Mouse (Mus musculus): ENCODE data around the gene Chn1. TPM values are rescaled to one million over a fixed set of nuclear protein-coding genes. Genes with fewer than 3 reads are reported as not detected.

Gene Chn1
- polyA plus RNA-seq, 1 experiment from 2014 or later: not detected

- Histone ChIP-seq H3K79me2 (ENCODE audit: inconsistent target) (no peaks in the 10 kb centered on the region), H3K36me3 (ENCODE audit: inconsistent target) (no peaks in the 10 kb centered on the region), H3K27ac (no peak overlapping the region), H3K4me3 (ENCODE audit: inconsistent target) (no peak overlapping the region)
- 93% methylated on average over 7 of the region's 7 CpGs for WGBS (ENCODE audit: missing documents)
Observed at GRCm38 (mm10) chr2:73631816-73632215, 143.3 kb downstream of the Chn1 start.

GRCm38 (mm10) chr2:73618486-73619052 lies 156.6 kb downstream of the Chn1 start:
- H3K4me3 ChIP-seq (ENCODE audit: inconsistent target): no peak overlapping the region
- H3K36me3 ChIP-seq (ENCODE audit: inconsistent target): no peaks in the 10 kb centered on the region
- H3K79me2 ChIP-seq (ENCODE audit: inconsistent target): no peaks in the 10 kb centered on the region
- 91% methylated on average over 2 of the region's 4 CpGs for WGBS (ENCODE audit: missing documents)
- no peak overlapping the region for H3K27ac ChIP-seq

DNA sequence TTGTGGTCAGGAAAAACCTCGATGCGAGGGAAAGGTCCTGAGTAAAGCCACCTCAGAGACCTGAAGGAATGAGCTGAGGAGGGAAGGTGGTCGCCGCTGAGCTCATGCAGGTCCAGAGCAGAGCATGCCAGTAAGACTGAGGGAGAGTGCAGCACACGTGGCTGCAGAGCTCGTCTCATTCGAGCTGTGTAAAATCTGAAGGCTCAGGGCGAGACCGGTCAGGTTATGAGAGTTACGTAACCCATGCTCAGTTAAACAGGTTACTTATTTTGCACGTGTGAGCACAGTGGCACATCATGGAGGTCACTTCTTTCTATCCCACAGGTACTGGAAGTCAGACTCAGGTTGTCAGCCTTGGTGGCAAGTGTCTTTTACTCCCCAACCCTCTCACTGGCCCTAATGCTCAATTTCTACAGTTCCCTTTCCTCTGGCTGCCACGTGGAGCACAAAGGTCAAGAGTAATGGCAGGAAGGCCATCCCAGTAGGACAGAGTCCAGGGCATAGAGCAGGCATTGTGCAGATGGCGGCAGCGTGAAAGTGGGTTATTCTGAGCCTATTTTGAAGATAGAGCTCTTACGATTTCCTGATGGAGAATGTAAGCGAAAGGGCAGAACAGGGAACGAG lies 158.6 kb downstream of the Chn1 start:
- Histone ChIP-seq H3K79me2 (ENCODE audit: inconsistent target) (no peaks in the 10 kb centered on the region), H3K36me3 (ENCODE audit: inconsistent target) (no peaks in the 10 kb centered on the region), H3K4me3 (ENCODE audit: inconsistent target) (no peak overlapping the region), H3K27ac (no peak overlapping the region)
- 85% methylated on average over 17 of the region's 17 CpGs for whole genome bisulfite sequencing (ENCODE audit: missing documents)

- no peak overlapping the region for H3K4me3 ChIP-seq (ENCODE audit: inconsistent target)
- WGBS (ENCODE audit: missing documents): 90% methylated on average over 5 of the region's 5 CpGs
- H3K27ac ChIP-seq: no peak overlapping the region
- H3K36me3 ChIP-seq (ENCODE audit: inconsistent target): no peaks in the 10 kb centered on the region
- H3K79me2 ChIP-seq (ENCODE audit: inconsistent target): no peaks in the 10 kb centered on the region
Observed at GRCm38 (mm10) chr2:73615456-73615855, 159.7 kb downstream of the Chn1 start.

GRCm38 (mm10) chr2:73614303-73614702 lies 160.8 kb downstream of the Chn1 start:
- Histone ChIP-seq H3K36me3 (ENCODE audit: inconsistent target) (no peaks in the 10 kb centered on the region), H3K79me2 (ENCODE audit: inconsistent target) (no peaks in the 10 kb centered on the region), H3K27ac (no peak overlapping the region), H3K4me3 (ENCODE audit: inconsistent target) (no peak overlapping the region)
- 91% methylated on average over 8 of the region's 8 CpGs for WGBS (ENCODE audit: missing documents)

GRCm38 (mm10) chr2:73612941-73613340 lies 162.2 kb downstream of the Chn1 start:
- WGBS (ENCODE audit: missing documents): 97% methylated on average over 7 of the region's 7 CpGs
- H3K79me2 ChIP-seq (ENCODE audit: inconsistent target): no peaks in the 10 kb centered on the region
- H3K27ac ChIP-seq: no peak overlapping the region
- no peak overlapping the region for H3K4me3 ChIP-seq (ENCODE audit: inconsistent target)
- H3K36me3 ChIP-seq (ENCODE audit: inconsistent target): no peaks in the 10 kb centered on the region

DNA sequence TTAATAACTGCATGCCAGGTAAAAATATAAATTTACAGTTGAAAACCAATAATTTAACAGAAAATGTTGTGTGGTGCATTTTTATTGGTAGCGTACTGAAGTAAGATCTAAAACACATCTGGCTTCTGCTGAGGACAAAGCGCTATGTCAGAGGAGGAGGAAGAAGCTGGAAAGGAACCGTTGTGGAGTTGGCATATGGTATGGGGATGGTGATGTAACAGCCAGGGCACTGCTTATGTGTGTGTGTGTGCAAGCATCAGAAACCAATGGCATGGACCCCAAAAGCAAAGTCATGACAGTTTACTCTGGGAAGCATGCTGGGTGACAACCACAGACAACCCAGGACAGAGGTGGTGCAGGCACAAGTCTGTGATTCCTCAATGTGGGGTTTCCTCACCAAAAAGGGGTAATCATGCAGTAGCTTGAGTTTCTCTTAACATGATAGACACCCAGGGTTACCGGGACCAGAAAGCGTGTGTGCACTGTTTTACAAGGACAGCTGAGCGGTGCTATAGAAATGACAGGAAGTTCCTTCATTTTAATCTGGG lies 162.7 kb downstream of the Chn1 start:
- WGBS (ENCODE audit: missing documents): 67% methylated on average over 5 of the region's 6 CpGs
- Histone ChIP-seq H3K79me2 (ENCODE audit: inconsistent target) (no peaks in the 10 kb centered on the region), H3K36me3 (ENCODE audit: inconsistent target) (no peaks in the 10 kb centered on the region), H3K4me3 (ENCODE audit: inconsistent target) (no peak overlapping the region), H3K27ac (no peak overlapping the region)

DNA sequence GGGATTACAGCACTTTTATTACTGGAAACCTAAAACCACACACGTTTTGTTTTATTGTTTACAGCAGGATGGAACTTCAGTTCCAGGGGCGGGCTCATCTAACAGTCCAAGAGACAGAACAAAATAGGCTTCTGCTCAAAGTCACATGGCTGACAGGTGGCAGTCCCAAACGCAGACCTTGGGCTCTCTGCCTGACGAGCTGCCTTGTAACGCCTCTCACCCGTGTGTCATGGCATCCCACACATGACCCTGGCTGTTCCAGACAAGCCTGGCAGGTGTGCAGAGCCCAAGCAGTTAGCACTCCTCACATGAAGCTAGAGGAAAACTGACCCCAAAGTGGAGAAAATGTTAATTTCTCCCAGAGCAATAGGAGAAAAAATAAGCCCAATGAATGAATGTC lies 163.3 kb downstream of the Chn1 start:
- Histone ChIP-seq H3K27ac (no peak overlapping the region), H3K4me3 (ENCODE audit: inconsistent target) (no peak overlapping the region), H3K79me2 (ENCODE audit: inconsistent target) (no peaks in the 10 kb centered on the region), H3K36me3 (ENCODE audit: inconsistent target) (no peaks in the 10 kb centered on the region)
- 75% methylated on average over 6 of the region's 6 CpGs for WGBS (ENCODE audit: missing documents)

DNA sequence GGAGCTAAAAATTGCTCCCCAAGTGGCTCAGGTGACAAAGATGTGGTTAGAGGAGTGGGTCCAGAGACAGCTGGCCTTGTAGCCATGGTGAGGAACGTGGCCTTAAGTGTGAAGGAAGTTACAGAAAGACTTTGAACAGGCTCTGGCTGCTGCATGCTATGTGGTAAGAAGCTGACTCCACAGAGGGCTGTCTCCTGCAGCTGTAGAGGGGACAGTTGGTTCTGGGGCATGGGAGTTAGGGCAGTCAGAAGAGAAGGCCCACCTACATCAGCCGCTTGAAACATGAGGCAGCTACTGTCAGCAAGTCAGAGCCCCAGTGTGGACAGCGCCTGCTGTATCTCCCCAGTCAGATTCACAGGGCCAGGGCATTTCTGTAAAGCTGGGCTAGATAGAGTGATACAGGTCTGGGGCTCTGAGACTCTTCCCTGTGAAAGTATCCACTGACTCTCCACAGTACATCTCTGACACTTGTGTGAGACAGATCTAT lies 165.4 kb downstream of the Chn1 start:
- Histone ChIP-seq H3K4me3 (ENCODE audit: inconsistent target) (no peak overlapping the region), H3K36me3 (ENCODE audit: inconsistent target) (no peaks in the 10 kb centered on the region), H3K79me2 (ENCODE audit: inconsistent target) (no peaks in the 10 kb centered on the region), H3K27ac (no peak overlapping the region)
- 82% methylated on average over 3 of the region's 3 CpGs for WGBS (ENCODE audit: missing documents)

GRCm38 (mm10) chr2:73609067-73609723 lies 166.0 kb downstream of the Chn1 start:
- H3K4me3 ChIP-seq (ENCODE audit: inconsistent target): no peak overlapping the region
- H3K79me2 ChIP-seq (ENCODE audit: inconsistent target): no peaks in the 10 kb centered on the region
- H3K36me3 ChIP-seq (ENCODE audit: inconsistent target): no peaks in the 10 kb centered on the region
- WGBS (ENCODE audit: missing documents): 79% methylated on average over 5 of the region's 5 CpGs
- H3K27ac ChIP-seq: no peak overlapping the region

DNA sequence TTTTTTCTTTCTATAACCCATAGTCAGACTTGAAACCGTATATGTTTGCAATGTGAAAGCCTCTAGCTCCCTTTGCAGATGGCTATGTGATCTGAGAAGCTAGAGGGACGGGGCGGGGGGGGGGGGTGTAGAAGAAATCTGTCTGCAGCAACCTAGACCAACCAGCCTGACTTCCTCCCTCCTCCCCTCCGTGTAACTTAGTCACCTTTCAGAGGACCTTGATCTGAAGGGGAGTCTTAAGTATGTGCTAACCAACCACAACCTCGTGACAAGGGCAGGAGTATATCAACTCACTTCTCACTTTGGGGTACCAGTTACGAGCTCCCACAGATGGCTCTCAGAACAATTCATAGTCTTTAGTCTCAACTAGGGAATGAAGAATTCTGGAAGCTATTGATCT lies 166.8 kb downstream of the Chn1 start:
- Histone ChIP-seq H3K4me3 (ENCODE audit: inconsistent target) (no peak overlapping the region), H3K79me2 (ENCODE audit: inconsistent target) (no peaks in the 10 kb centered on the region), H3K27ac (no peak overlapping the region), H3K36me3 (ENCODE audit: inconsistent target) (no peaks in the 10 kb centered on the region)
- 63% methylated on average over 6 of the region's 6 CpGs for WGBS (ENCODE audit: missing documents)

GRCm38 (mm10) chr2:73607609-73608008 lies 167.5 kb downstream of the Chn1 start:
- no peak overlapping the region for H3K4me3 ChIP-seq (ENCODE audit: inconsistent target)
- 32% methylated on average over 4 of the region's 4 CpGs for WGBS (ENCODE audit: missing documents)
- H3K27ac ChIP-seq: no peak overlapping the region
- no peaks in the 10 kb centered on the region for H3K36me3 ChIP-seq (ENCODE audit: inconsistent target)
- H3K79me2 ChIP-seq (ENCODE audit: inconsistent target): no peaks in the 10 kb centered on the region

GRCm38 (mm10) chr2:73607146-73607545 lies 168.0 kb downstream of the Chn1 start:
- H3K27ac ChIP-seq: no peak overlapping the region
- 60% methylated on average over 2 of the region's 2 CpGs for WGBS (ENCODE audit: missing documents)
- H3K79me2 ChIP-seq (ENCODE audit: inconsistent target): no peaks in the 10 kb centered on the region
- H3K36me3 ChIP-seq (ENCODE audit: inconsistent target): no peaks in the 10 kb centered on the region
- H3K4me3 ChIP-seq (ENCODE audit: inconsistent target): no peak overlapping the region

DNA sequence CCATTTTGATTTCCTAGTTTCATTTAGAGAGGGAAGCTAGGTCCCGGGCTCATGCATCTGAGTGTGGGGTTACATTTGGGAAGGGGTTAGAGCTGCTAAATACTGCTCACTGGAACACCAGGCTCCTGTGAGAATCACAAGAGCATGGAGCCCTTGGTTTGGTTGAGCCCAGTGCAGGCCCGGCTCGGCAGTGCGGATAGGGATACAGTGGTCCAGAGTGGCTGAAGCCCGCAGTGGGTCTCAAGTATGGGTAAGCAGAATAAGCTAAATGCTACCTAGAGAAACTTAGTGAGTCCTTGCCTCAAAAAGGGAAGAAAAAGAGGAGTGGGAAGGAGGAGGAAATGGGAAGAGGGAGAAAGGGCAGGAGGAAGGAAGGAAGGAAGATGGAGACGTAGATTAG lies 168.5 kb downstream of the Chn1 start:
- Histone ChIP-seq H3K79me2 (ENCODE audit: inconsistent target) (no peaks in the 10 kb centered on the region), H3K27ac (no peak overlapping the region), H3K36me3 (ENCODE audit: inconsistent target) (no peaks in the 10 kb centered on the region), H3K4me3 (ENCODE audit: inconsistent target) (no peak overlapping the region)
- WGBS (ENCODE audit: missing documents): 95% methylated on average over 6 of the region's 6 CpGs

- H3K4me3 ChIP-seq (ENCODE audit: inconsistent target): no peak overlapping the region
- WGBS (ENCODE audit: missing documents): 81% methylated on average over 8 of the region's 8 CpGs
- no peaks in the 10 kb centered on the region for H3K36me3 ChIP-seq (ENCODE audit: inconsistent target)
- no peak overlapping the region for H3K27ac ChIP-seq
- no peaks in the 10 kb centered on the region for H3K79me2 ChIP-seq (ENCODE audit: inconsistent target)
Observed at GRCm38 (mm10) chr2:73605077-73605476, 170.1 kb downstream of the Chn1 start.
